8 mouse cellular contexts compared by ENCODE assay signal in the genomic region with DNA sequence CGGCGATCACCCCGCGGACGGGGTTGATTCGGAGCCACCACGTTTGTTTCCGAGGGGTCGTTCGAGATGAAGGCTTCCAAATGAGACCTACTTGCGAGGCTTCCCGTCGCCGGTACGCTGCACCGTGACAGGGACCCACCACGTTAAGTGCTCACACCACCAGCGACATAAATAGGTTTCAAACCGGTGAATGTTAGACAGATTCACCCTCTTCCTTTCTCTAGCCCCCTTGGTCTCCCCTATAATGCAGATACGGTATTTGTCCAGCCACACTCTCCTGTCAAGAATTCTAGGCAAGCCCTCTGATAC. TPM values are rescaled to one million over a fixed set of nuclear protein-coding genes. Genes with fewer than 3 reads are reported as not detected.
DNase-seq lines count a peak whose midpoint lies in the region; ATAC-seq and TF ChIP-seq lines count a peak whose summit lies in the region.

No protein-coding gene starts in this region.

- under 1% methylated on average over 20 of the region's 20 CpGs for WGBS in kidney, postnatal 0 days
- under 1% methylated on average over 20 of the region's 20 CpGs for WGBS in hindbrain, postnatal 0 days
- WGBS in midbrain, postnatal 0 days, result 1% methylated on average over 20 of the region's 20 CpGs

- H3K9me3 ChIP-seq in kidney, postnatal 0 days (replicated peaks; ENCODE audit: low read length), result no peaks in the 10 kb centered on the region
- no peaks in the 10 kb centered on the region for H3K9me3 ChIP-seq in hindbrain, postnatal 0 days (ENCODE audit: low read length)
- H3K9me3 ChIP-seq in midbrain, postnatal 0 days (ENCODE audit: low read length), result no peaks in the 10 kb centered on the region

- peaks cover 8% of the 10 kb centered on the region for H3K4me1 ChIP-seq in kidney, postnatal 0 days (replicated peaks; ENCODE audit: insufficient read depth, low read length)
- H3K4me1 ChIP-seq in cortical plate, adult 2 months (ENCODE audit: control insufficient read depth, insufficient read depth, low read length), result 0 out of 2 replicates have a peak, but pooled peaks cover 2% of the 10 kb centered on the region
- peaks cover 10% of the 10 kb centered on the region; the same call in 1 of the 2 replicates for H3K4me1 ChIP-seq in hindbrain, postnatal 0 days (ENCODE audit: insufficient read depth, low read length)
- H3K4me1 ChIP-seq in midbrain, postnatal 0 days (ENCODE audit: insufficient read depth, low read length), result peaks cover 6% of the 10 kb centered on the region; the same call in 1 of the 2 replicates

- peak overlapping the region; percentile 99 for H3K27ac ChIP-seq in kidney, postnatal 0 days
- no peak overlapping the region for H3K27ac ChIP-seq in cortical plate, adult 2 months (ENCODE audit: insufficient read depth, low read length)
- peak overlapping the region; percentile 95 for H3K27ac ChIP-seq in hindbrain, postnatal 0 days
- H3K27ac ChIP-seq in midbrain, postnatal 0 days (ENCODE audit: low read depth, low read length), result peak overlapping the region; percentile 98

- no peak for TF ChIP-seq CTCF in kidney, postnatal 0 days (IDR thresholded peaks at IDR 0.05; ENCODE audit: low read depth)
- TF ChIP-seq CTCF in cortical plate, adult 2 months (IDR thresholded peaks at IDR 0.05; ENCODE audit: extremely low read depth, insufficient read depth, low read length), result no peak
- no peak for TF ChIP-seq CTCF in hindbrain, postnatal 0 days (IDR thresholded peaks at IDR 0.05; ENCODE audit: low read depth)
- no peak for TF ChIP-seq CTCF in midbrain, postnatal 0 days (IDR thresholded peaks at IDR 0.05)

- no peak for DNase-seq in kidney, postnatal 0 days (ENCODE audit: low spot score)
- DNase-seq in kidney, adult 8-10 months, result no peak
- no peak for DNase-seq in hindbrain, postnatal 0 days (ENCODE audit: low spot score)
- DNase-seq in midbrain, postnatal 0 days (ENCODE audit: low spot score), result no peak
- DNase-seq in B cell, adult 2 months, result no peak
- DNase-seq in right cerebral cortex, postnatal 4 days, result no peak
- no peak for DNase-seq in urinary bladder, postnatal 10 days (ENCODE audit: low spot score)

- H3K27me3 ChIP-seq in kidney, postnatal 0 days (ENCODE audit: insufficient read depth, low read length), result no peaks in the 10 kb centered on the region
- no peaks in the 10 kb centered on the region for H3K27me3 ChIP-seq in hindbrain, postnatal 0 days (ENCODE audit: insufficient read depth, low read length)
- H3K27me3 ChIP-seq in midbrain, postnatal 0 days (ENCODE audit: insufficient read depth, low read length), result no peaks in the 10 kb centered on the region

- H3K36me3 ChIP-seq in kidney, postnatal 0 days (ENCODE audit: insufficient read depth, low read length), result no peaks in the 10 kb centered on the region
- no peaks in the 10 kb centered on the region for H3K36me3 ChIP-seq in hindbrain, postnatal 0 days (ENCODE audit: insufficient read depth, low read length)
- H3K36me3 ChIP-seq in midbrain, postnatal 0 days (ENCODE audit: insufficient read depth, low read length), result no peaks in the 10 kb centered on the region

- H3K4me3 ChIP-seq in kidney, postnatal 0 days (replicated peaks; ENCODE audit: low read depth, low read length), result peak overlapping the region; percentile 83
- H3K4me3 ChIP-seq in cortical plate, adult 2 months (ENCODE audit: insufficient read depth, low read length), result peak overlapping the region; percentile 66
- H3K4me3 ChIP-seq in hindbrain, postnatal 0 days (ENCODE audit: low read length), result peak overlapping the region; percentile 71
- peak overlapping the region; percentile 98 for H3K4me3 ChIP-seq in midbrain, postnatal 0 days (ENCODE audit: low read depth, low read length)

- peak overlapping the region; percentile 91 for H3K9ac ChIP-seq in kidney, postnatal 0 days (ENCODE audit: low read depth, low read length)
- peak overlapping the region; percentile 95 for H3K9ac ChIP-seq in hindbrain, postnatal 0 days (replicated peaks; ENCODE audit: low read length)
- peak overlapping the region; percentile 94 for H3K9ac ChIP-seq in midbrain, postnatal 0 days (replicated peaks; ENCODE audit: low read length, poor library complexity, severe bottlenecking)

- H3K4me2 ChIP-seq in kidney, postnatal 0 days (ENCODE audit: low read length), result peak overlapping the region; percentile 71
- H3K4me2 ChIP-seq in hindbrain, postnatal 0 days (ENCODE audit: low read depth, low read length), result peak overlapping the region; percentile 84
- peak overlapping the region; percentile 81 for H3K4me2 ChIP-seq in midbrain, postnatal 0 days (ENCODE audit: low read depth, low read length, poor library complexity, severe bottlenecking)

- ATAC-seq in kidney, postnatal 0 days (replicated peaks; ENCODE audit: low FRiP score, low read depth), result peak; percentile 19; the same call in 1 of the 2 replicates
- ATAC-seq in hindbrain, postnatal 0 days, result 0 out of 2 replicates have a peak, but pooled peaks have one; percentile 6
- peak; percentile 25 for ATAC-seq in midbrain, postnatal 0 days (ENCODE audit: low FRiP score)

- no peak for TF ChIP-seq POLR2A in cortical plate, adult 2 months (IDR thresholded peaks at IDR 0.05; ENCODE audit: extremely low read depth, insufficient read depth, low read length)

RNA-seq across cellular contexts. Expression of a gene that starts 0.5 kb away (rescaled TPM):
- 185 and 187 TPM in 2 replicates for polyA plus RNA-seq in kidney, postnatal 0 days (2015; fragmentation: Nextera tagmentation; extraction: Ambion mirVana)
- 41.4 and 46.1 TPM in 2 replicates for polyA plus RNA-seq in cortical plate, adult 2 months (2012; rRNA removed)
- total RNA-seq in hindbrain, postnatal 0 days (2014; rRNA removed), result 42.2 and 60.5 TPM in 2 replicates
- 131 and 136 TPM in 2 replicates for polyA plus RNA-seq in hindbrain, postnatal 0 days (2015; fragmentation: Nextera tagmentation; extraction: Ambion mirVana)
- 34.1 and 60.0 TPM in 2 replicates for total RNA-seq in midbrain, postnatal 0 days (2014; rRNA removed)
- 96.3 and 112 TPM in 2 replicates for polyA plus RNA-seq in midbrain, postnatal 0 days (2015; fragmentation: Nextera tagmentation; extraction: Ambion mirVana)

RNA-seq across cellular contexts. Expression of a gene that starts 15.9 kb away (rescaled TPM):
- 1.1 and 1.6 TPM in 2 replicates for polyA plus RNA-seq in kidney, postnatal 0 days (2015; fragmentation: Nextera tagmentation; extraction: Ambion mirVana)
- 15.1 and 16.2 TPM in 2 replicates for polyA plus RNA-seq in cortical plate, adult 2 months (2012; rRNA removed)
- total RNA-seq in hindbrain, postnatal 0 days (2014; rRNA removed), result 2.7 and 5.6 TPM in 2 replicates
- 1.7 and 1.8 TPM in 2 replicates for polyA plus RNA-seq in hindbrain, postnatal 0 days (2015; fragmentation: Nextera tagmentation; extraction: Ambion mirVana)
- total RNA-seq in midbrain, postnatal 0 days (2014; rRNA removed), result 4.1 TPM in 2 replicates
- polyA plus RNA-seq in midbrain, postnatal 0 days (2015; fragmentation: Nextera tagmentation; extraction: Ambion mirVana), result 1.8 and 1.9 TPM in 2 replicates
